In the genomic region with DNA sequence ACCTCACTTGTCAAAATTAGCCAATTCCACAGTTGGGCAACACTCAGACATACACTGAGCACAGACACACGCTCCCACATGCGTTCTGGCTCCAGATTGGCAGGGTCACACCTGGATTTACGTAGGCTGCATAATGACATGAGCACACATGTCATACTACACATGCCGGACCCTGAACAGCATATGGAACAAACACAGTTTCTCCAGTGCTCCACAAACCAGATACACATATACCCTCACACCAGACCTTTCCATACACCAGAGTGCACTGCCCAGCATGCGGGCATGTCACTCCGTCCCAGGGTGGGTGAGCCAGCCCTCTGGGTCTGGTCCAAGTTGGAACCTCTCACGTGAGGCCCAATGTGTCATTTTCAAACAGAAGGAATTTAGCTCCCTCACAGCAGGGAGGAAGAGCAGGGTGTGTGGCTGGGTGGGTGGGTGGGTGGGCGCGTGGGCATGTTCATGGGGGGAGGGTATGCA, we compare ENCODE assay signal across 9 mouse cellular contexts. TPM values are rescaled to one million over a fixed set of nuclear protein-coding genes. Genes with fewer than 3 reads are reported as not detected.
DNase-seq lines count a peak whose midpoint lies in the region; ATAC-seq and TF ChIP-seq lines count a peak whose summit lies in the region.
"Had no signal": no experiment of that assay in that cellular context is flagged by ENCODE, and none has a peak within 500 bp of the region (broad histone marks: within the 10 kb centered on the region; RNA-seq: fewer than 3 reads in every experiment).

Gene Chrm1 (plus strand): TSS at position 430 of the 480 bp plus-strand sequence.

- H3K36me3 ChIP-seq in liver, embryonic 13.5 days = no peaks in the 10 kb centered on the region
- H3K36me3 ChIP-seq in thymus, adult 2 months (ENCODE audit: control insufficient read depth, insufficient read depth, low read length) = no peaks in the 10 kb centered on the region

- H3K27me3 ChIP-seq in cerebellum, adult 2 months (ENCODE audit: control insufficient read depth, insufficient read depth, low read length) = no peaks in the 10 kb centered on the region
- peaks cover 34% of the 10 kb centered on the region for H3K27me3 ChIP-seq in liver, embryonic 13.5 days
- H3K27me3 ChIP-seq in thymus, adult 2 months (ENCODE audit: control insufficient read depth, insufficient read depth, low read length) = no peaks in the 10 kb centered on the region; the same call in 1 of the 2 replicates

- no peak within 1 kb of the TSS for H3K27ac ChIP-seq in cerebellum, adult 2 months (ENCODE audit: insufficient read depth, low read length)
- H3K27ac ChIP-seq in liver, embryonic 13.5 days = no peak within 1 kb of the TSS
- H3K27ac ChIP-seq in thymus, adult 2 months (ENCODE audit: control insufficient read depth, insufficient read depth, low read length) = no peak within 1 kb of the TSS
- H3K27ac ChIP-seq: macrophage had no signal

- TF ChIP-seq CTCF in cerebellum, adult 2 months (IDR thresholded peaks at IDR 0.05; ENCODE audit: borderline replicate concordance, insufficient read depth, low read depth, low read length) = no peak
- TF ChIP-seq CTCF in thymus, adult 2 months (IDR thresholded peaks at IDR 0.05; ENCODE audit: borderline replicate concordance, control insufficient read depth, extremely low read depth, insufficient read depth, low read length, poor library complexity) = no peak

- no peak within 1 kb of the TSS for H3K4me3 ChIP-seq in cerebellum, adult 2 months (replicated peaks; ENCODE audit: insufficient read depth, low read depth, low read length)
- H3K4me3 ChIP-seq in liver, embryonic 13.5 days (replicated peaks) = 0 out of 2 replicates have a peak within 1 kb of the TSS, but pooled peaks have one; percentile 48
- no peak within 1 kb of the TSS for H3K4me3 ChIP-seq in thymus, adult 2 months (ENCODE audit: control insufficient read depth, insufficient read depth, low read length)

- no peak for ATAC-seq in liver, embryonic 13.5 days (ENCODE audit: low read depth)

- TF ChIP-seq POLR2A in cerebellum, adult 2 months (IDR thresholded peaks at IDR 0.05; ENCODE audit: borderline replicate concordance, insufficient read depth, low read length) = no peak
- no peak for TF ChIP-seq POLR2A in thymus, adult 2 months (IDR thresholded peaks at IDR 0.05; ENCODE audit: control insufficient read depth, extremely low read depth, insufficient read depth, low read length, poor library complexity)

- H3K9me3 ChIP-seq in liver, embryonic 13.5 days (replicated peaks) = no peaks in the 10 kb centered on the region

- 0 out of 2 replicates have a peak within 1 kb of the TSS, but pooled peaks have one; percentile 60 for H3K9ac ChIP-seq in liver, embryonic 13.5 days

- 29% methylated on average over 9 of the region's 9 CpGs for WGBS in cerebellum, adult 2 months
- 73% methylated on average over 9 of the region's 9 CpGs for WGBS in liver, embryonic 13.5 days (ENCODE audit: insufficient replicate concordance)
- 87% methylated on average over 9 of the region's 9 CpGs for WGBS in thymus, adult 2 months

- peaks cover 5% of the 10 kb centered on the region for H3K4me1 ChIP-seq in cerebellum, adult 2 months (ENCODE audit: control insufficient read depth, insufficient read depth, low read length)
- peaks cover 41% of the 10 kb centered on the region for H3K4me1 ChIP-seq in liver, embryonic 13.5 days (replicated peaks)
- H3K4me1 ChIP-seq in thymus, adult 2 months (replicated peaks; ENCODE audit: control insufficient read depth, insufficient read depth, low read length) = peaks cover 11% of the 10 kb centered on the region

- H3K4me2 ChIP-seq in liver, embryonic 13.5 days = peak within 1 kb of the TSS; percentile 76

- peak; percentile 27 to 39 for DNase-seq in cerebellum, postnatal 10 days
- DNase-seq in cerebellum, adult 2 months = no peak
- DNase-seq in right cerebral cortex, adult 2 months (ENCODE audit: low spot score in 2 of 2) = peak; percentile 46 to 65
- DNase-seq in right cerebral cortex, postnatal 36 days (ENCODE audit: low spot score in 2 of 2) = no peak
- DNase-seq in liver, embryonic 13.5 days = no peak
- DNase-seq in MN1 (ENCODE audit: low spot score) = no peak
- no peak for DNase-seq in thymus, adult 2 months
- DNase-seq in adrenal gland, adult 18-20 months (ENCODE audit: low spot score in 2 of 2) = no peak

RNA-seq across cellular contexts. Expression of gene Chrm1, which starts in this region (rescaled TPM):
- 0.63 and 0.88 TPM in 2 replicates for polyA plus RNA-seq in cerebellum, adult 2 months (2012; rRNA removed)
- polyA plus RNA-seq in liver, embryonic 13.5 days (2015; fragmentation: Nextera tagmentation; extraction: Ambion mirVana) = not detected in 2 replicates
- polyA plus RNA-seq in thymus, adult 2 months (2012; rRNA removed) = 0.01 and 0.05 TPM in 2 replicates
- 1 to 10 TPM in 1 of 2 experiments, under 1 TPM in 1; 0.60 to 1.5 TPM for total RNA-seq in adrenal gland, adult 18-20 months (2021)
- polyA plus RNA-seq: macrophage had no signal

Comparison
In these comparisons a context has a peak if more than half of its experiments do, and no peak if none do; other contexts are left out.
1. DNase-seq: peak in cerebellum, postnatal 10 days (2 of 2) and right cerebral cortex, adult 2 months (2 of 2); none in cerebellum, adult 2 months (0 of 2), right cerebral cortex, postnatal 36 days (0 of 2), liver, embryonic 13.5 days (single experiment), MN1 (single experiment), thymus, adult 2 months (single experiment) and adrenal gland, adult 18-20 months (0 of 2).